Mouse (Mus musculus) MEL (cell line): ENCODE results near the gene Cdk5r2. TPM values are rescaled to one million over a fixed set of nuclear protein-coding genes. Genes with fewer than 3 reads are reported as not detected.
"Not testable (repeated sequence)": the region's sequence is repeated elsewhere in the genome, so short reads cannot be mapped to it uniquely, and the experiment has no call there.

Experiments
- DNase-seq: peaks from one replicate; pipeline ENCODE4 v3.0.0; 2011; ENCODE audit warnings: low read depth, low spot score
- H3K27ac ChIP-seq: 2 replicates; pipeline ENCODE4 v1.5.1; 2012; ENCODE audit warnings: low read depth, mild to moderate bottlenecking, control low read depth, low read length, moderate library complexity; ENCODE audit not compliant: control insufficient read depth
- H3K27me3 ChIP-seq, 2 experiments: fragments of 150-350 bp in 1 of 2; sonication (generic) in 1 of 2; 2 replicates each; pipeline ENCODE4 v1.6.1; 2012; ENCODE audit warnings: low read length in 2 of 2, mild to moderate bottlenecking in 2 of 2, improper control_type of control experiment in 1 of 2, moderate library complexity in 1 of 2; ENCODE audit not compliant: insufficient read depth in 2 of 2, control insufficient read depth in 1 of 2
- H3K36me3 ChIP-seq, 2 experiments: 2 replicates each; pipeline ENCODE4 v1.6.1; 2012 to 2014; ENCODE audit warnings: low read length in 2 of 2, improper control_type of control experiment in 1 of 2, inconsistent platforms in 1 of 2, mild to moderate bottlenecking in 1 of 2; ENCODE audit not compliant: insufficient read depth in 2 of 2, control insufficient read depth in 1 of 2
- H3K4me1 ChIP-seq, 2 experiments: fragments of 150-350 bp in 1 of 2; sonication (generic) in 1 of 2; 2 replicates each; pipeline ENCODE4 v1.6.1; 2012; ENCODE audit warnings: low read length in 2 of 2, improper control_type of control experiment in 1 of 2, mild to moderate bottlenecking in 1 of 2; ENCODE audit not compliant: insufficient read depth in 2 of 2, control insufficient read depth in 1 of 2
- H3K4me3 ChIP-seq, 2 experiments: fragments of 150-350 bp in 1 of 2; sonication (generic) in 1 of 2; 2 replicates each; pipeline ENCODE4 v1.5.1; 2012; ENCODE audit warnings: low read depth in 2 of 2, low read length in 2 of 2, mild to moderate bottlenecking in 2 of 2, moderate library complexity in 2 of 2, control low read depth in 1 of 2, improper control_type of control experiment in 1 of 2; ENCODE audit not compliant: control insufficient read depth in 1 of 2, insufficient read depth in 1 of 2
- H3K79me2 ChIP-seq: 2 replicates; pipeline ENCODE4 v1.6.1; 2012; ENCODE audit warnings: mild to moderate bottlenecking, low read length, moderate library complexity; ENCODE audit not compliant: control insufficient read depth, poor library complexity, insufficient read depth
- H3K9ac ChIP-seq: 2 replicates; pipeline ENCODE4 v1.6.1; 2012; ENCODE audit warnings: low read depth, mild to moderate bottlenecking, control low read depth, low read length, moderate library complexity; ENCODE audit not compliant: control insufficient read depth, poor library complexity, severe bottlenecking
- H3K9me3 ChIP-seq: fragments of 150-350 bp; sonication (generic); replicated peaks from 2 replicates; pipeline ENCODE4 v1.6.1; 2012; ENCODE audit warnings: mild to moderate bottlenecking, low read length, improper control_type of control experiment, moderate library complexity; ENCODE audit not compliant: insufficient read depth
- BHLHE40 ChIP-seq: IDR thresholded peaks from 2 replicates; pipeline ENCODE4 v1.6.1; 2012; ENCODE audit warnings: low read depth, mild to moderate bottlenecking, inconsistent platforms, low read length, improper control_type of control experiment, borderline replicate concordance
- CTCF ChIP-seq, 3 experiments: IDR thresholded peaks in 2 of 3; conservative IDR thresholded peaks in 1 of 3; 2 replicates each; pipeline ENCODE4 v1.5.1; 2011 to 2012; ENCODE audit warnings: low read length in 3 of 3, low read depth in 2 of 3, mild to moderate bottlenecking in 2 of 3, improper control_type of control experiment in 1 of 3, inconsistent platforms in 1 of 3, mixed read lengths in 1 of 3, moderate library complexity in 1 of 3; ENCODE audit not compliant: control insufficient read depth in 1 of 3, insufficient read depth in 1 of 3, poor library complexity in 1 of 3, severe bottlenecking in 1 of 3
- ELF1 ChIP-seq: IDR thresholded peaks from 2 replicates; pipeline ENCODE4 v1.6.1; 2014; ENCODE audit warnings: low read depth, mild to moderate bottlenecking, inconsistent platforms, low read length, improper control_type of control experiment, moderate library complexity
- EP300 ChIP-seq, 2 experiments: IDR thresholded peaks; 2 replicates each; pipeline ENCODE4 v1.6.1; 2011; ENCODE audit warnings: improper control_type of control experiment in 2 of 2, low read length in 2 of 2, low read depth in 1 of 2, mild to moderate bottlenecking in 1 of 2
- ETS1 ChIP-seq: IDR thresholded peaks from 2 replicates; pipeline ENCODE4 v1.6.1; 2012; ENCODE audit warnings: low read depth, mild to moderate bottlenecking, inconsistent platforms, low read length, improper control_type of control experiment, moderate library complexity
- GABPA ChIP-seq: IDR thresholded peaks from 2 replicates; pipeline ENCODE4 v1.6.1; 2012; ENCODE audit warnings: low read depth, mild to moderate bottlenecking, inconsistent platforms, low read length, improper control_type of control experiment, moderate library complexity
- JUND ChIP-seq: IDR thresholded peaks from 2 replicates; pipeline ENCODE4 v1.6.1; 2011; ENCODE audit warnings: low read depth, mild to moderate bottlenecking, improper control_type of control experiment, low read length
- MAZ ChIP-seq: IDR thresholded peaks from 2 replicates; pipeline ENCODE4 v1.6.1; 2012; ENCODE audit warnings: low read depth, mild to moderate bottlenecking, inconsistent platforms, low read length, improper control_type of control experiment
- MYC ChIP-seq: IDR thresholded peaks from 2 replicates; pipeline ENCODE4 v1.6.1; 2011; ENCODE audit warnings: low read depth, mild to moderate bottlenecking, low read length, improper control_type of control experiment, moderate library complexity
- NELFE ChIP-seq: IDR thresholded peaks from 2 replicates; pipeline ENCODE4 v1.6.1; 2011; ENCODE audit warnings: low read depth, low read length, improper control_type of control experiment
- NRF1 ChIP-seq: IDR thresholded peaks from 2 replicates; pipeline ENCODE4 v1.6.1; 2014; ENCODE audit warnings: low read depth, mild to moderate bottlenecking, inconsistent platforms, low read length, improper control_type of control experiment, moderate library complexity; ENCODE audit not compliant: poor library complexity, insufficient read depth, severe bottlenecking
- POLR2AphosphoS2 ChIP-seq: IDR thresholded peaks from 2 replicates; pipeline ENCODE4 v1.6.1; 2011; ENCODE audit warnings: low read length, improper control_type of control experiment
- POLR2AphosphoS5 ChIP-seq: IDR thresholded peaks from 2 replicates; pipeline ENCODE4 v1.6.1; 2012; ENCODE audit warnings: low read depth, borderline replicate concordance, mild to moderate bottlenecking, inconsistent platforms, low read length, moderate library complexity, mixed read lengths
- RAD21 ChIP-seq: IDR thresholded peaks from 2 replicates; pipeline ENCODE4 v1.6.1; 2011; ENCODE audit warnings: mild to moderate bottlenecking, low read depth, low read length, improper control_type of control experiment
- SMC3 ChIP-seq: IDR thresholded peaks from 2 replicates; pipeline ENCODE4 v1.6.1; 2011; ENCODE audit warnings: low read depth, low read length, improper control_type of control experiment
- TBP ChIP-seq: IDR thresholded peaks from 2 replicates; pipeline ENCODE4 v1.8.0; 2011; ENCODE audit warnings: low read depth, low read length, improper control_type of control experiment
- TCF12 ChIP-seq: IDR thresholded peaks from 2 replicates; pipeline ENCODE4 v1.6.1; 2014; ENCODE audit warnings: low read depth, mild to moderate bottlenecking, inconsistent platforms, low read length, improper control_type of control experiment, moderate library complexity
- UBTF ChIP-seq: IDR thresholded peaks from 2 replicates; pipeline ENCODE4 v1.6.1; 2012; ENCODE audit warnings: low read depth, mild to moderate bottlenecking, inconsistent platforms, low read length, improper control_type of control experiment, moderate library complexity, borderline replicate concordance; ENCODE audit not compliant: insufficient read depth
- USF2 ChIP-seq, 2 experiments: IDR thresholded peaks; 2 replicates each; pipeline ENCODE4 v1.6.1; 2011 to 2012; ENCODE audit warnings: improper control_type of control experiment in 2 of 2, low read length in 2 of 2, borderline replicate concordance in 1 of 2, inconsistent platforms in 1 of 2, low read depth in 1 of 2, mild to moderate bottlenecking in 1 of 2; ENCODE audit not compliant: insufficient read depth in 1 of 2
- ZC3H11A ChIP-seq: IDR thresholded peaks from 2 replicates; pipeline ENCODE4 v1.6.1; 2012; ENCODE audit warnings: low read depth, mild to moderate bottlenecking, inconsistent platforms, low read length, improper control_type of control experiment
- ZNF384 ChIP-seq: IDR thresholded peaks from 2 replicates; pipeline ENCODE4 v1.6.1; 2012; ENCODE audit warnings: low read depth, mild to moderate bottlenecking, inconsistent platforms, low read length, improper control_type of control experiment
- polyA plus RNA-seq, 2 experiments: library from polyadenylated mRNA; stranded (reverse) in 1 of 2; unstranded in 1 of 2; fragments of >175 nt in 1 of 2; fragments of >200 nt in 1 of 2; gene quantifications; 2 replicates each; pipeline versions ENCODE4 v1.2.1 to v1.2.4; 2012; ENCODE audit warnings: low replicate concordance in 2 of 2, low read depth in 1 of 2; ENCODE audit not compliant: insufficient read length in 2 of 2, insufficient read depth in 1 of 2, missing spikeins in 1 of 2
- total RNA-seq: library from RNA; depleted of rRNA; stranded (reverse); fragments of 300-350 nt; gene quantifications from 2 replicates; pipeline ENCODE4 v1.2.3, GENCODE M21; 2012

Cdk5r2 gene
- total and polyA plus RNA-seq, 3 experiments = not detected

GRCm38 (mm10) chr1:74814931-74815647 is 39.6 kb upstream of the Cdk5r2 start:
- Histone ChIP-seq H3K27ac (no peak overlapping the region), H3K9ac (no peak overlapping the region), H3K27me3 (peaks cover 0 to 1% of the 10 kb centered on the region in 2 experiments; a peak in 1 of 4 replicates), H3K79me2 (peaks cover 5% of the 10 kb centered on the region; the same call in 1 of the 2 replicates), H3K4me1 (peaks cover 0 to 7% of the 10 kb centered on the region in 2 experiments; a peak in 2 of 4 replicates), H3K4me3 (no peak overlapping the region), H3K36me3 (peaks cover 0 to 12% of the 10 kb centered on the region in 2 experiments; a peak in 2 of 4 replicates), H3K9me3 (no peaks in the 10 kb centered on the region)
- peak; percentile 27 for DNase-seq
- peak; percentile 29 for TF ChIP-seq RAD21
- TF ChIP-seq GABPA = no peak
- peak; percentile 20 to 47 (median 36); a peak in 5 of 6 replicates for TF ChIP-seq CTCF (IDR thresholded peaks at IDR 0.05 in 2 of 3, conservative IDR thresholded peaks at IDR 0.05 in 1 of 3; ENCODE audit: control insufficient read depth in 1 of 3, insufficient read depth in 1 of 3, low read depth in 2 of 3, low read length in 3 of 3, poor library complexity in 1 of 3, severe bottlenecking in 1 of 3)

GRCm38 (mm10) chr1:74815965-74816364 is 38.8 kb upstream of the Cdk5r2 start:
- not testable (repeated sequence) for H3K4me1 ChIP-seq, H3K9ac ChIP-seq, H3K27me3 ChIP-seq, H3K9me3 ChIP-seq, H3K79me2 ChIP-seq, H3K4me3 ChIP-seq, H3K27ac ChIP-seq
- peaks cover 0 to 12% of the 10 kb centered on the region in 2 experiments; a peak in 2 of 4 replicates for H3K36me3 ChIP-seq
- peak; percentile 91 for TF ChIP-seq TBP
- peak; percentile 16 for DNase-seq

GRCm38 (mm10) chr1:74816612-74817199 is 38.0 kb upstream of the Cdk5r2 start:
- H3K79me2 ChIP-seq = peaks cover 5% of the 10 kb centered on the region; the same call in 1 of the 2 replicates
- peak overlapping the region; percentile 78 to 99 for H3K4me3 ChIP-seq
- H3K9me3 ChIP-seq = no peaks in the 10 kb centered on the region
- H3K27me3 ChIP-seq = 0 out of 4 replicates have a peak, but pooled peaks cover 0 to 1% of the 10 kb centered on the region in 2 experiments
- peak overlapping the region; percentile 91 for H3K27ac ChIP-seq
- H3K9ac ChIP-seq = peak overlapping the region; percentile 100
- H3K4me1 ChIP-seq = peaks cover 0 to 7% of the 10 kb centered on the region in 2 experiments; a peak in 2 of 4 replicates
- H3K36me3 ChIP-seq = peaks cover 0 to 12% of the 10 kb centered on the region in 2 experiments; a peak in 2 of 4 replicates
- peak; percentile 94 for DNase-seq
- no peak for TF ChIP-seq NRF1
- no peak for TF ChIP-seq BHLHE40
- TF ChIP-seq NELFE = peak; percentile 96
- TF ChIP-seq TCF12 = peak; percentile 45
- no peak for TF ChIP-seq ZC3H11A
- no peak for TF ChIP-seq JUND
- TF ChIP-seq ETS1 = 0 out of 2 replicates have a peak, but pooled peaks have one; percentile 4
- no peak for TF ChIP-seq MAZ
- no peak for TF ChIP-seq CTCF (IDR thresholded peaks at IDR 0.05 in 2 of 3, conservative IDR thresholded peaks at IDR 0.05 in 1 of 3; ENCODE audit: control insufficient read depth in 1 of 3, insufficient read depth in 1 of 3, low read depth in 2 of 3, low read length in 3 of 3, poor library complexity in 1 of 3, severe bottlenecking in 1 of 3)
- peak; percentile 66; the same call in 1 of the 2 replicates for TF ChIP-seq MYC
- peak; percentile 94 for TF ChIP-seq ELF1
- TF ChIP-seq USF2 (IDR thresholded peaks at IDR 0.05; ENCODE audit: borderline replicate concordance in 1 of 2, insufficient read depth in 1 of 2, low read depth in 1 of 2, low read length in 2 of 2) = no peak
- no peak for TF ChIP-seq POLR2AphosphoS5
- TF ChIP-seq SMC3 = no peak
- TF ChIP-seq RAD21 = no peak
- no peak for TF ChIP-seq EP300 (IDR thresholded peaks at IDR 0.05; ENCODE audit: low read depth in 1 of 2, low read length in 2 of 2)
- TF ChIP-seq UBTF = peak; percentile 96; the same call in 1 of the 2 replicates
- no peak for TF ChIP-seq ZNF384
- TF ChIP-seq POLR2AphosphoS2 = peak; percentile 88
